Mouse (Mus musculus) midbrain, embryonic 10.5 days (tissue): ENCODE measurements around the gene 2900026A02Rik. TPM values are rescaled to one million over a fixed set of nuclear protein-coding genes. Genes with fewer than 3 reads are reported as not detected.

Source experiments
- DNase-seq: peaks from one replicate; pipeline ENCODE4 v3.0.0-alpha.2; 2017; ENCODE audit warnings: low spot score
- H3K27ac ChIP-seq: fragments of 300-500 bp; sonication (generic); replicated peaks from 2 replicates; pipeline ENCODE4 v1.5.1; 2016; ENCODE audit warnings: mild to moderate bottlenecking
- H3K27me3 ChIP-seq: fragments of 300-500 bp; sonication (generic); 2 replicates; pipeline ENCODE4 v1.6.1; 2016; ENCODE audit warnings: low read depth, mild to moderate bottlenecking; ENCODE audit not compliant: poor library complexity, severe bottlenecking
- H3K36me3 ChIP-seq: fragments of 300-500 bp; sonication (generic); 2 replicates; pipeline ENCODE4 v1.6.1; 2016; ENCODE audit warnings: mild to moderate bottlenecking, moderate library complexity
- H3K4me1 ChIP-seq: fragments of 300-500 bp; sonication (generic); 2 replicates; pipeline ENCODE4 v1.6.1; 2016
- H3K4me3 ChIP-seq: fragments of 300-500 bp; sonication (generic); 2 replicates; pipeline ENCODE4 v1.5.1; 2016; ENCODE audit warnings: mild to moderate bottlenecking, moderate library complexity
- H3K9me3 ChIP-seq: fragments of 300-500 bp; sonication (generic); replicated peaks from 2 replicates; pipeline ENCODE4 v1.6.1; 2016; ENCODE audit warnings: mild to moderate bottlenecking
- WGBS: fragments of 180-500 bp; shearing (Covaris S2); methylation state at CpG from one replicate; pipeline ENCODE4 v1.1.7; 2016; 5-methylcytosine and 5-hydroxymethylcytosine counted together
- polyA plus RNA-seq: library from polyadenylated mRNA; unstranded; fragments of >200 nt; fragmentation: Nextera tagmentation; extraction: Ambion mirVana; gene quantifications from 2 replicates; pipeline ENCODE4 v1.2.1, GENCODE M21; 2016

2900026A02Rik gene
- polyA plus RNA-seq, 1 experiment from 2014 or later: 2.7 TPM

DNA sequence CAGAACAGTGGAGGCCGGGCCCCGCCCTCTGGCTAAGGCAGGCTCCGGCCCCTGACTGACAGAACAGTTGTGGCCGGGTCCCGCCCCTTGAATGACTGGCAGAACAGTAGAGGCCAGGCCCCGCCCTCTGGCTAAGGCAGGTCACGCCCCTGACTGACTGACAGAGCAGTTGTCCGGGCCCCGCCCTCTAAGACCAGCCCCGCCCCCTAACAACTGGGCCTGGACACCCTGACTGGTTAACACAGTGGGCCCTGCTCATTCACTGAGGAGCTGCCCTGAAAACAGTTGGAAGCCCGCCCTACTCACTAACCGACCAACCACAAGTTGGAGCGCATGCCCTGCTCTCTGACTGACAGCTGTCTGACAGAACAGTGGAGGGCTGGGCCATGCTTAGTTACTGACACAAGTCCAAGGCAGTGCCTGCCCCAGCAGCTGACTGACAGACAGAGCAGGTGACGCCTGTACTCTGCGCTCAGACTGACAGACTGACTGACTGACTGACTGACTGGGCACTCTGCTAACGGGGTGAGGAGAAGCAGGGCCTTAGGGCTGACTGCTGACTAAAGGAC is 56.1 kb downstream of the 2900026A02Rik start:
- WGBS: 5% methylated on average over 16 of the region's 16 CpGs
- H3K27ac ChIP-seq: peak overlapping the region; percentile 69

GRCm38 (mm10) chr5:113164448-113164847 is 56.6 kb downstream of the 2900026A02Rik start:
- Histone ChIP-seq H3K9me3 (no peaks in the 10 kb centered on the region), H3K4me3 (no peak overlapping the region; the same call in 1 of the 2 replicates), H3K27me3 (peaks cover 5% of the 10 kb centered on the region; the same call in 1 of the 2 replicates), H3K4me1 (peaks cover 60% of the 10 kb centered on the region), H3K27ac (peak overlapping the region; percentile 46; the same call in 1 of the 2 replicates), H3K36me3 (no peaks in the 10 kb centered on the region; the same call in 1 of the 2 replicates)
- 25% methylated on average over 9 of the region's 9 CpGs for WGBS
- peak; percentile 35 for DNase-seq

More for the DNA sequence above, 56.1 kb downstream of the 2900026A02Rik start:
- no peaks in the 10 kb centered on the region; the same call in 1 of the 2 replicates for H3K36me3 ChIP-seq
- H3K9me3 ChIP-seq: no peaks in the 10 kb centered on the region
- H3K27me3 ChIP-seq: peaks cover 5% of the 10 kb centered on the region; the same call in 1 of the 2 replicates
- peaks cover 56% of the 10 kb centered on the region for H3K4me1 ChIP-seq
- H3K4me3 ChIP-seq: no peak overlapping the region; the same call in 1 of the 2 replicates
- DNase-seq: peak; percentile 87

DNA sequence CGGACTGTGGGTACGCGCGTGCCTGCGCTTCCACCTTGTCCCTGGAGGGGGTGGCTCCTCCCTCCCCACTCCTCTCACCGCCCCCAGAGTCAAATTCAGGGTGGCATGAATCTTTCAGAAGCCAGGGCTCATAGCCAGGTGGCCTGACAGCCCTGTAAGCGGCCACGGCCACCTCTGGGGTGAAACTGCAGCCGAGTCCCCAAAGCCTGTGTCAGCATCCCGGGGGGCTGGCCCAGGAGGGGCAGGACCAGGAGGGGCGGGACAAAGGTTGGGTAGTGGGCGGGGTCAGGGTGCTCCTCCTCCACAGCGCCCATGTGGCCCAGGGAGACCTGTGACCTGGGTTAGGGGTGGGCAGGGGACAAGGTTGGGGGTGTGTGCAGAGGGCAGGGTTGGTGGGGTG is 57.9 kb downstream of the 2900026A02Rik start:
- H3K4me3 ChIP-seq: peak overlapping the region; percentile 39
- DNase-seq: no peak
- H3K27ac ChIP-seq: peak overlapping the region; percentile 63; the same call in 1 of the 2 replicates
- H3K4me1 ChIP-seq: peaks cover 73% of the 10 kb centered on the region
- 5% methylated on average over 13 of the region's 13 CpGs for WGBS
- no peaks in the 10 kb centered on the region for H3K9me3 ChIP-seq
- H3K27me3 ChIP-seq: peaks cover 5% of the 10 kb centered on the region; the same call in 1 of the 2 replicates
- no peaks in the 10 kb centered on the region for H3K36me3 ChIP-seq

DNA sequence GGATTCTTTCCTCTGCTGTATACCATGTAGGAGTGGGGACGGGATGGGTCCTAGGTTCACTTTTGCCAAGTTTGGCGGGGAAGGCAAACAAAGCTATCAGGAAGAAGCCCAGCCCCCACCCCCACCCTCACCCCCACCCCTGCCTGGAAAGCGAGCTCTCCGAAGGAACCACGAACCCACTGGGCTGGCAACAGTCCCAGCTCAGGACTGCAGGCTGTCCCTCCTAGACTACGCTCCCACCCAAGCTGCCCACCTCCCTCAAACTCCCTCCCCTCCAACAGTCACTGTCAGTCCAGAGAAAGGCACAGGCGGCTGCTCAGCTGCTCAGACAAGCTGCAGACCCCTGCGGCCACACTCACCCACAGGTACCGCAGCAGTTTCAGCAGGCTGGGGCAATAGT is 58.3 kb downstream of the 2900026A02Rik start:
- peak overlapping the region; percentile 63; the same call in 1 of the 2 replicates for H3K27ac ChIP-seq
- peak overlapping the region; percentile 39 for H3K4me3 ChIP-seq
- WGBS: 23% methylated on average over 9 of the region's 9 CpGs
- H3K27me3 ChIP-seq: peaks cover 5% of the 10 kb centered on the region; the same call in 1 of the 2 replicates
- DNase-seq: no peak
- H3K4me1 ChIP-seq: peaks cover 77% of the 10 kb centered on the region
- H3K36me3 ChIP-seq: no peaks in the 10 kb centered on the region
- no peaks in the 10 kb centered on the region for H3K9me3 ChIP-seq

GRCm38 (mm10) chr5:113161576-113161975 is 59.5 kb downstream of the 2900026A02Rik start:
- WGBS: 93% methylated on average over 6 of the region's 6 CpGs
- peaks cover 84% of the 10 kb centered on the region for H3K4me1 ChIP-seq
- peaks cover 5% of the 10 kb centered on the region; the same call in 1 of the 2 replicates for H3K27me3 ChIP-seq
- H3K27ac ChIP-seq: no peak overlapping the region
- DNase-seq: no peak
- no peaks in the 10 kb centered on the region for H3K9me3 ChIP-seq
- H3K4me3 ChIP-seq: no peak overlapping the region
- no peaks in the 10 kb centered on the region for H3K36me3 ChIP-seq

- 81% methylated on average over 10 of the region's 10 CpGs for WGBS
- H3K27me3 ChIP-seq: peaks cover 5% of the 10 kb centered on the region; the same call in 1 of the 2 replicates
- H3K27ac ChIP-seq: peak overlapping the region; percentile 59; the same call in 1 of the 2 replicates
Observed at GRCm38 (mm10) chr5:113160320-113160719, 60.7 kb downstream of the 2900026A02Rik start.

DNA sequence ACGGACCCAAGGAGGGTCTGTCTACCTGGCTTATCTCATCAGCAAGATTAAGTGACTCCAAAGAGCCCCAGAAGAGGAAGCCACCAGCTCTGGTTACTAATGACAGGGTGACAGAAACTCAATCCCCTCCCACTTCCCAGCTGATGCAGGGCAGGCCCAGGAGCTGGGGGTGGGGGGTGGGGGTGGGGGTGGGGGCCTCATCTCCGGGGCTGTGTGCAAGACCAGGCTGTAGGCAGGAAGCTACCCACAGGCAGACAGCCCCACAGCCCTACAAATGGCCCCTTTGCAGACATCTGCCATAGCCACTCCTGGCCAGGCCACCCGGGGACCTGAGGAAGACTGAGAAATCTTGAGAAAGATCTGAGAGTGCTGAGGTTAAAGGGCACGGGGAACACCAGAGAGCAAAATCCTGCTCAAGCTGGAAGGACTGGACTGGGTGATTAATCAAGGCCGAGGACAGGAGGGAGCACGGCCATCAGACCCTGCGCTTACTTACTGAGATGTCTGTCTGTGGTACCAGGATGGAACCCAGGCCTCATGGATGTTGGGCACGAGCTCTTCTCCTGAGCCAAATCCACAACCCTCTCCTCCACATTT is 62.2 kb downstream of the 2900026A02Rik start:
- H3K27ac ChIP-seq: peak overlapping the region; percentile 72
- H3K27me3 ChIP-seq: peaks cover 5% of the 10 kb centered on the region; the same call in 1 of the 2 replicates
- no peaks in the 10 kb centered on the region for H3K36me3 ChIP-seq
- H3K9me3 ChIP-seq: no peaks in the 10 kb centered on the region
- peaks cover 72% of the 10 kb centered on the region for H3K4me1 ChIP-seq
- WGBS: 53% methylated on average over 8 of the region's 8 CpGs
- H3K4me3 ChIP-seq: no peak overlapping the region
- no peak for DNase-seq

More at GRCm38 (mm10) chr5:113160320-113160719, 60.7 kb downstream of the 2900026A02Rik start:
- H3K36me3 ChIP-seq: no peaks in the 10 kb centered on the region
- H3K4me1 ChIP-seq: peaks cover 72% of the 10 kb centered on the region
- no peaks in the 10 kb centered on the region for H3K9me3 ChIP-seq
- DNase-seq: no peak
- no peak overlapping the region for H3K4me3 ChIP-seq

DNA sequence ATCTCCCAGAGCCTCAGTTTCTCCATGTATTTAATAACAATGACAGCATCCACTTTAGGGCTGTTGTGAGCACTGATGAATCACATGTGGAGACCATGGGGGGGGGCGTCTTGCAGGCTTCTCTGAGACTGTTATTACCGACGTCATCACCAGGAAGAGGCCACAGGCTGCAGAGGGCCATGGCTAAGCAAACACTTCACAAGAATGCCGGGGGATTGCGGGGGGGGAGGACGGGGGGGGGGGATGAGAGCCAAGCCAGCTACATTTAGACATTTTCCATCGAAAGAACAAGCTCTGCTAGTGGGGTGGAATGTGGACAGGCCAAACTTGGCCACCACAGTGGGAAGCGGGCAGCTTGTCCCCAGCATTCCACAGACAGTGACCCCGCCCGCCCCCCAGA is 63.4 kb downstream of the 2900026A02Rik start:
- Histone ChIP-seq H3K4me1 (peaks cover 72% of the 10 kb centered on the region), H3K27me3 (no peaks in the 10 kb centered on the region), H3K36me3 (no peaks in the 10 kb centered on the region), H3K4me3 (no peak overlapping the region), H3K27ac (peak overlapping the region; percentile 72; the same call in 1 of the 2 replicates), H3K9me3 (no peaks in the 10 kb centered on the region)
- no peak for DNase-seq
- WGBS: 73% methylated on average over 10 of the region's 10 CpGs

- H3K9me3 ChIP-seq: no peaks in the 10 kb centered on the region
- 84% methylated on average over 5 of the region's 5 CpGs for WGBS
- no peaks in the 10 kb centered on the region for H3K27me3 ChIP-seq
- no peak for DNase-seq
- peaks cover 74% of the 10 kb centered on the region for H3K4me1 ChIP-seq
- H3K27ac ChIP-seq: 0 out of 2 replicates have a peak overlapping the region, but pooled peaks have one; percentile 6
- no peaks in the 10 kb centered on the region for H3K36me3 ChIP-seq
- H3K4me3 ChIP-seq: no peak overlapping the region
Observed at GRCm38 (mm10) chr5:113157006-113157405, 64.0 kb downstream of the 2900026A02Rik start.

- H3K27me3 ChIP-seq: no peaks in the 10 kb centered on the region
- H3K4me3 ChIP-seq: no peak overlapping the region
- 7% methylated on average over 8 of the region's 8 CpGs for WGBS
- peaks cover 73% of the 10 kb centered on the region for H3K4me1 ChIP-seq
- no peaks in the 10 kb centered on the region for H3K9me3 ChIP-seq
- DNase-seq: peak; percentile 78
- H3K27ac ChIP-seq: no peak overlapping the region
- H3K36me3 ChIP-seq: no peaks in the 10 kb centered on the region
Observed at GRCm38 (mm10) chr5:113155133-113155532, 65.9 kb downstream of the 2900026A02Rik start.

DNA sequence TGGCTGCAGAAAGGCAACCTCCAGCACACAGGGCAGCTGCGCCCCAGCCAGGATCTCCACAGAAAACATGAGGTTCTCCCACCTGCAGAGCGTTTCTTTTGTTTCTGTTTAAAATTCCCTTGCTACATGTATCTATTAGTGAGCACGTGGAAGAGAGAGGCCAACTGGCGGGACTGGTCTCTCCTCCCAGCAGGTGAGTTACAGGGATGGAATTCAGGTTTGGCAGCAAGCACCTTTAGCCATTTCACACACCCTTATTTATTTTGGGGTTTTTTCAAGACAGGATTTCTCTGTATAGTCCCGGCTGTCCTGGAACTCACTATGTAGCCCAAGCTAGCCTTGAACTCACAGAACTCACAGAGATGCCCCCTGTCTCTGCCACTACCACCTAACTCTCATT is 66.6 kb downstream of the 2900026A02Rik start:
- H3K36me3 ChIP-seq: no peaks in the 10 kb centered on the region
- WGBS: 82% methylated on average over 5 of the region's 5 CpGs
- peaks cover 69% of the 10 kb centered on the region for H3K4me1 ChIP-seq
- peak overlapping the region; percentile 77; the same call in 1 of the 2 replicates for H3K27ac ChIP-seq
- H3K9me3 ChIP-seq: no peaks in the 10 kb centered on the region
- no peaks in the 10 kb centered on the region for H3K27me3 ChIP-seq
- no peak overlapping the region for H3K4me3 ChIP-seq
- DNase-seq: no peak

- Histone ChIP-seq H3K4me1 (peaks cover 69% of the 10 kb centered on the region), H3K9me3 (no peaks in the 10 kb centered on the region), H3K36me3 (no peaks in the 10 kb centered on the region), H3K27ac (peak overlapping the region; percentile 77), H3K4me3 (no peak overlapping the region), H3K27me3 (no peaks in the 10 kb centered on the region)
- 90% methylated on average over 5 of the region's 5 CpGs for WGBS
- no peak for DNase-seq
Observed at GRCm38 (mm10) chr5:113153508-113153830, 67.6 kb downstream of the 2900026A02Rik start.
